Mouse (Mus musculus) G1E-ER4 (cell line): ENCODE data around the gene Vmn1r198. TPM values are rescaled to one million over a fixed set of nuclear protein-coding genes. Genes with fewer than 3 reads are reported as not detected.

ENCODE experiments used
- GATA1 ChIP-seq: IDR thresholded peaks from one replicate; pipeline ENCODE4 v1.8.0; 2012; ENCODE audit warnings: low read length, inconsistent platforms
- polyA plus RNA-seq: library from polyadenylated mRNA; stranded (reverse); fragments of >175 nt; gene quantifications from 2 replicates; pipeline ENCODE4 v1.2.3, GENCODE M21; 2012

Gene Vmn1r198
- polyA plus RNA-seq = not detected in 2 replicates

GRCm38 (mm10) chr13:22350064-22350463, at the start of gene Vmn1r198:
Gene Vmn1r198 (plus strand): TSS chr13:22350364.
- no peak for TF ChIP-seq GATA1

- no peak for TF ChIP-seq GATA1
Measured at GRCm38 (mm10) chr13:22315361-22315760, 34.8 kb upstream of the Vmn1r198 start.

DNA sequence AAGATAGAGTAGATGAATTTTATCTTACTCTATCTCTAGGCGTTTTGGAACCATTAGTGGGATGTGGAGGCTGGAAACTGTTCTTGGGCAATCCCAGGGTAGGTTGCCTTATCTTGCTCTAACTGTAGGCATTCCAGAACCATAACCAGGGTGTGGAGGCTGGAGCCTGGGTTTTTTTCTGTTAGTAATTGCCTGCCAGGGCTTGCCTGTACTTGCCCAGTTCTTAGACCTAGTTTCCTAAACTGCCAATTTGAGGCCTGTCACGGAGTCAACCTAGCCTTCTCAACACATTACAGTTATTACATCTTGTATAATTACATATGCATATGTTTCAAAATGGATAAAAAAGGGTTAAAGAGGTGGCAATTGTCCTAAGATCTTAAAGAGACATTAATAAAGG, 32.8 kb upstream of the Vmn1r198 start:
- TF ChIP-seq GATA1 = no peak

DNA sequence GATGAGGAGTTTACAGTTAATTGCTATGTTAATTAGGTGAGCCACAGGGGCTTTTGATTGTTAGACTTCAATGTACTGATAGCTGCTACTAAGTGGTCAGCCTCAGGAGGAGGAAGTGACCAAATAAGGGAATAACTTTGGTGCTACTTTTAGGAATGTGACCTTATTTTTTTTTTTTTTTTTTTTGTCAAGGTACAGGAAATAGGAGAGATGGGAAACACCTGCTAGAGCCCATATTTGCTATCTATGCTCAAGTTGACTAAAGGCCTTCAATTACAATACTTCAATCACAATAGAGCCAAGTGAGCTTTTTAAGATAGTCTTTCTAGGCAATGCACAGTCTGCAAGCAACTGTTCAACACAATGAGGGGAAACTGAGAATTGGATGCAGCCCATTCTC, 30.1 kb upstream of the Vmn1r198 start:
- TF ChIP-seq GATA1 = no peak

- no peak for TF ChIP-seq GATA1
Measured at GRCm38 (mm10) chr13:22324289-22324688, 25.9 kb upstream of the Vmn1r198 start, which contains the start of gene Vmn1r197. Gene Vmn1r197 (plus strand): TSS chr13:22324589.

DNA sequence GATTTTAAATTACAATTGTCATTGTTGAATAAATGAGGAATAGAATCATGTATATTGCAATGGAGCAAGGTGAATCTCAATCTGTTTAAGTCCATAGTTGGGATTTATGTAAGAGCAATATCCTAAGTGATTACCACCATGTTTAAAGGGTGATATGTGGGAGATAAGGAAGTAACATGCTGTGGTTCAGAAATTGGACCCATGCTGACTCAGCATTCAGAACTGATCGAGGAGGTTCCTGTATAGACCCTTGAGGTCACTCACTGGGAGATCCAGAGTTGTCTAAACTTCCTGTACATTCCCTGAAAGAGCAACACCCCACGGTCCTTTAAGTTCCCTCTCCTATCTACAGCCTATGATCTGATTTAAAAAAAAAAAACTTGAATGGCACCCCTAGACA, 16.9 kb upstream of the Vmn1r198 start:
- TF ChIP-seq GATA1 = no peak

DNA sequence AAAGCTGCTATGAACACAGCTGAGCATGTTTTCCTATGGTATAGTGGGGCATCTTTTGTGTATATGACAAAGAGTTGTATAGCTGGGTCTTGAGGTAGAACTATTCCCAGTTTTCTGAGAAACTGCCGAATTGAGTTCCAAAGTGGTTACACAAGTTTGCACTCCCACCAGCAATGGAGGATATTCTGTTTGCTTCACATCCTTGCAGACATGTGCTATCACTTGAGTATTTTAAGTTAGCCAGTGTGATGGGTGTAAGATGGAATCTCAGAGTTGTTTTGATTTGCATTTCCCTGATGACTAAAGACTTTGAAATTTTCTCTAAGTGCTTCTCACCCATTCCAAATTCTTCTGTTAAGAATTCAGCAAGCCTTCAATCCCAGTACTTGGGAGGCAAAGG, 14.6 kb upstream of the Vmn1r198 start:
- TF ChIP-seq GATA1 = no peak

DNA sequence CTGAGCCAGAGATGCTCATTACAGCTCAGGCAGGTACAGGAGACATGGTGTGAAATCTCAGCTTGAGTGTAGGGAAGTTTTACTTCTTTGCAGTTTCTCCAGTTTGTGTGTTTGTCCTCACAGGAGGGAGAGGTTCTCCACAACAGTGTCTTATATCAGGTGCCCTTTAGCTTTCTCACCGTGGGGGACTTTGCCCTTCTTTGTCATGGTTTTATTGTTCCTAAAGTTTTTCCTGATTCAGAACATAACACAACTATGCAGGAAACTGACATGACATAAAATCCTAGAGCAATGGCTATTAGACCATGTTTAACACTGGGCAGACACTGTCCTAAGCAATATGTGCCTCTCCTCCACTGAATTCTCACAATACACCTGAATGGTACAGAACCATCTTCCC, 649 bp downstream of the Vmn1r198 start:
- TF ChIP-seq GATA1 = no peak

DNA sequence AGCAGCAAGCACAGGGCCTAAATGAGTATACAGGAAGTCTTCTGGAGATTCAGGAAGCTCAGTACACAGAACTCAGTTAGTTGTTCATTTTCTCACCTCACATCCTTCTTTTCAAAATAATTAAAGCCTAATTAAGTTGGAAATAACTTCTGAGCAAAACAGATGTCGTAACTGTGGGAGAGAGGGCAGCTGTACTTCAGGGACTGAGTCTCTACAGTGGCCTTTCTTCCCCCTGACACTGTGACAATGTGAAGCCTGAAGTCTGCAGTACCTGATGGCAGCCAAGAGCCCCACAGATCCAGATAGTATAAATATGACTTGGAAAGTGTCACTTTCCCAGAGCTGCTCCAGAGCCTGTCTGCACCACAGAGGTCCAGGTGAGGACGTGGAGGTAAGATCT, 29.4 kb downstream of the Vmn1r198 start, which contains the start of gene Vmn1r199:
Gene Vmn1r199, plus strand, starts transcription at position 301 of the 400 bp plus-strand sequence.
- TF ChIP-seq GATA1 = no peak

DNA sequence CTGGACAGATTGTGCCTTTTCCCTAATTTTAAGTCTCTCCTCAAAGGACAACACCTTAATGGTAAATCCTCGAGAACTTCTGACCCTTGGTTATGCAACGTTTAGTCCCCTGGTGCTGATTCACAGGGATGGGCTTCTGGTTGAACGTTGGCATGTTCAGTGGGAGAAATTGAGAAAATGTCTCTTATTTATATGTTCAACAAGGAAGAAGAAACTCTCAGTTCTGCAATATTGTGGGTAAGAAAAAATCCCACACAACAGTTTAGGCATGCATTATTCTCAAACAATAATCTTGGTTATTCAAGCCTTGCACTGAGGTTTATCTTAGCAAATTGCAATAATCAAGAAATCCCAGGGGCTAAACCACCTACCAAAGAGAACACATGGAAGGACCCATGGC, 33.2 kb downstream of the Vmn1r198 start:
- no peak for TF ChIP-seq GATA1

GRCm38 (mm10) chr13:22387050-22387449, 36.9 kb downstream of the Vmn1r198 start:
- TF ChIP-seq GATA1 = no peak

GRCm38 (mm10) chr13:22390073-22390472, 39.9 kb downstream of the Vmn1r198 start, which contains the start of gene Vmn1r200:
Gene Vmn1r200 (plus strand): TSS chr13:22390373.
- TF ChIP-seq GATA1 = no peak

GRCm38 (mm10) chr13:22402978-22403377, 52.8 kb downstream of the Vmn1r198 start:
- TF ChIP-seq GATA1 = no peak

Other genes with a start within 250 kb of the Vmn1r198 start
- gene Vmn1r189, start 244.5 kb upstream of the Vmn1r198 start, polyA plus RNA-seq = not detected in 2 replicates
- not detected in 2 replicates for gene Vmn1r191, start 166.4 kb upstream of the Vmn1r198 start, polyA plus RNA-seq
- not detected in 2 replicates for gene Vmn1r192, start 159.2 kb upstream of the Vmn1r198 start, polyA plus RNA-seq
- gene Vmn1r193, start 127.2 kb upstream of the Vmn1r198 start, polyA plus RNA-seq = not detected in 2 replicates
- gene Vmn1r194, start 106.1 kb upstream of the Vmn1r198 start, polyA plus RNA-seq = not detected in 2 replicates
- gene Vmn1r195, start 79.8 kb upstream of the Vmn1r198 start, polyA plus RNA-seq = not detected in 2 replicates
- gene Vmn1r196, start 60.4 kb upstream of the Vmn1r198 start, polyA plus RNA-seq = not detected in 2 replicates
- gene Vmn1r197, start 25.8 kb upstream of the Vmn1r198 start, polyA plus RNA-seq = not detected in 2 replicates
- not detected in 2 replicates for gene Vmn1r199, start 29.5 kb downstream of the Vmn1r198 start, polyA plus RNA-seq
- not detected in 2 replicates for gene Vmn1r200, start 40.0 kb downstream of the Vmn1r198 start, polyA plus RNA-seq
- gene Vmn1r201, start 121.6 kb downstream of the Vmn1r198 start, polyA plus RNA-seq = not detected in 2 replicates
- not detected in 2 replicates for gene Vmn1r202, start 155.0 kb downstream of the Vmn1r198 start, polyA plus RNA-seq
- not detected in 2 replicates for gene Vmn1r203, start 167.8 kb downstream of the Vmn1r198 start, polyA plus RNA-seq
- gene Vmn1r204, start 202.8 kb downstream of the Vmn1r198 start, polyA plus RNA-seq = not detected in 2 replicates
- gene Vmn1r205, start 242.6 kb downstream of the Vmn1r198 start, polyA plus RNA-seq = not detected in 2 replicates